Mouse (Mus musculus): ENCODE measurements around the gene Tecpr2. TPM values are rescaled to one million over a fixed set of nuclear protein-coding genes. Genes with fewer than 3 reads are reported as not detected.
A peak's percentile ranks its signal among the peaks of the same experiment; 100 is the strongest.

Gene Tecpr2
- total and polyA plus RNA-seq, 2 experiments from 2014 or later = 4.9 to 22.9 TPM

GRCm38 (mm10) chr12:110861256-110861655 is 27.8 kb upstream of the Tecpr2 start:
- Histone ChIP-seq H3K4me3 (ENCODE audit: low read depth, low read length) (no peak overlapping the region), H3K27ac (ENCODE audit: low read depth, low read length) (peak overlapping the region; percentile 13; the same call in 1 of the 2 replicates), H3K4me2 (ENCODE audit: low read depth, low read length, poor library complexity, severe bottlenecking) (no peak overlapping the region), H3K9me3 (ENCODE audit: low read length) (no peaks in the 10 kb centered on the region), H3K27me3 (ENCODE audit: insufficient read depth, low read length) (no peaks in the 10 kb centered on the region), H3K36me3 (ENCODE audit: insufficient read depth, low read length) (peaks cover 8% of the 10 kb centered on the region), H3K9ac (replicated peaks; ENCODE audit: low read length, poor library complexity, severe bottlenecking) (no peak overlapping the region), H3K4me1 (ENCODE audit: insufficient read depth, low read length) (no peaks in the 10 kb centered on the region)
- 36% methylated on average over 7 of the region's 7 CpGs for WGBS
- no peak for DNase-seq (ENCODE audit: low spot score)
- no peak for ATAC-seq (ENCODE audit: low FRiP score)
- no peak for TF ChIP-seq CTCF (IDR thresholded peaks at IDR 0.05)

DNA sequence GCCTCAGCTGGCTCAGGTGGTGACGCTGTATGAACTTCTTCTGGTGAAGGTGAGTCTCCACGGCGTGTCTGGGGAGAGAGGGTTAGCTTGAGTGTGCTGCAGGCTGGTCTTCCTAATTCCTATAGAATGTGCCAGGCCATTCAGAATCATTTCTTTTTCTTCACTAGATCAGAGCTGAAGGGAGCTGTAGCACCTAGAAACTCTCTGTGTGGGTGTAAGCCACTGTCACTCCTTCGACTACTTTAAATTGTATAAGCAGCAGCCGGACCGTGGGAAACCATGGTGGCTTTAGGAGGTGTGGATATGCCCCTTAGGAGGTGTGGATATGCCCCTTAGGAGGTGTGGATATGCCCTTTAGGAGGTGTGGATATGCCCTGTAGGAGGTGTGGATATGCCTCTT is 25.1 kb upstream of the Tecpr2 start:
- 98% methylated on average over 6 of the region's 6 CpGs for WGBS
- H3K4me2 ChIP-seq (ENCODE audit: low read depth, low read length, poor library complexity, severe bottlenecking) = no peak overlapping the region
- no peak for DNase-seq (ENCODE audit: low spot score)
- no peaks in the 10 kb centered on the region for H3K4me1 ChIP-seq (ENCODE audit: insufficient read depth, low read length)
- no peaks in the 10 kb centered on the region for H3K27me3 ChIP-seq (ENCODE audit: insufficient read depth, low read length)
- H3K9me3 ChIP-seq (ENCODE audit: low read length) = no peaks in the 10 kb centered on the region
- ATAC-seq (ENCODE audit: low FRiP score) = no peak
- H3K36me3 ChIP-seq (ENCODE audit: insufficient read depth, low read length) = peaks cover 27% of the 10 kb centered on the region
- TF ChIP-seq CTCF (IDR thresholded peaks at IDR 0.05) = no peak
- no peak overlapping the region for H3K4me3 ChIP-seq (ENCODE audit: low read depth, low read length)
- no peak overlapping the region for H3K9ac ChIP-seq (replicated peaks; ENCODE audit: low read length, poor library complexity, severe bottlenecking)
- H3K27ac ChIP-seq (ENCODE audit: low read depth, low read length) = no peak overlapping the region

GRCm38 (mm10) chr12:110865571-110865970 is 23.5 kb upstream of the Tecpr2 start:
- no peaks in the 10 kb centered on the region for H3K27me3 ChIP-seq (ENCODE audit: insufficient read depth, low read length)
- H3K9me3 ChIP-seq (ENCODE audit: low read length) = no peaks in the 10 kb centered on the region
- DNase-seq (ENCODE audit: low spot score) (no peak), ATAC-seq (ENCODE audit: low FRiP score) (no peak)
- H3K4me1 ChIP-seq (ENCODE audit: insufficient read depth, low read length) = no peaks in the 10 kb centered on the region
- H3K9ac ChIP-seq (replicated peaks; ENCODE audit: low read length, poor library complexity, severe bottlenecking) = no peak overlapping the region
- WGBS = 29% methylated on average over 6 of the region's 6 CpGs
- TF ChIP-seq CTCF (IDR thresholded peaks at IDR 0.05) = no peak
- peaks cover 27% of the 10 kb centered on the region for H3K36me3 ChIP-seq (ENCODE audit: insufficient read depth, low read length)
- H3K4me3 ChIP-seq (ENCODE audit: low read depth, low read length) = no peak overlapping the region
- no peak overlapping the region for H3K27ac ChIP-seq (ENCODE audit: low read depth, low read length)
- H3K4me2 ChIP-seq (ENCODE audit: low read depth, low read length, poor library complexity, severe bottlenecking) = no peak overlapping the region

DNA sequence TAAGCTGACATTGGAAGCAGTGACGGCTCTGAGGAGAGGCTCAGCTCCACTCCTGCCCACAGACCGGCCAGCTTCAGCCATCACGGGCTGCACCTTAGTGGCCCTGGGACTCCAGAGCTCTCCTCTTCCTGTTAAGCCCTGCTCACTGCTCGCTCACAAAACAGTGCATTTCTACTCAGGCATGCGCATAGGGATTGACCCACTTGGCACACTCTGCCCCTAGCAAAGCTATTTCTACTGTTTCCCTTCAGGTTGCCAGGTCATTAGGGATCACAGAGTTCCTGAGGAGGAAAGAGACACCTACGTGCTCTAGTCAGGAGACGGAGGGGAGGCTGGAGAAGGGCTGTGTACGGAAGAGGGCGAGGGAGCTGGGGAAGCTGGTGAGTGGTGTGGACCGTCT is 23.1 kb upstream of the Tecpr2 start:
- Histone ChIP-seq H3K9ac (replicated peaks; ENCODE audit: low read length, poor library complexity, severe bottlenecking) (no peak overlapping the region), H3K27ac (ENCODE audit: low read depth, low read length) (no peak overlapping the region), H3K9me3 (ENCODE audit: low read length) (no peaks in the 10 kb centered on the region), H3K4me2 (ENCODE audit: low read depth, low read length, poor library complexity, severe bottlenecking) (no peak overlapping the region), H3K36me3 (ENCODE audit: insufficient read depth, low read length) (peaks cover 30% of the 10 kb centered on the region), H3K27me3 (ENCODE audit: insufficient read depth, low read length) (no peaks in the 10 kb centered on the region), H3K4me1 (ENCODE audit: insufficient read depth, low read length) (no peaks in the 10 kb centered on the region), H3K4me3 (ENCODE audit: low read depth, low read length) (no peak overlapping the region)
- ATAC-seq (ENCODE audit: low FRiP score) = no peak
- no peak for TF ChIP-seq CTCF (IDR thresholded peaks at IDR 0.05)
- DNase-seq (ENCODE audit: low spot score) = no peak
- 80% methylated on average over 10 of the region's 10 CpGs for WGBS

GRCm38 (mm10) chr12:110870107-110870506 is 19.0 kb upstream of the Tecpr2 start:
- Histone ChIP-seq H3K9me3 (ENCODE audit: low read length) (no peaks in the 10 kb centered on the region), H3K27me3 (ENCODE audit: insufficient read depth, low read length) (no peaks in the 10 kb centered on the region), H3K9ac (replicated peaks; ENCODE audit: low read length, poor library complexity, severe bottlenecking) (no peak overlapping the region), H3K4me3 (ENCODE audit: low read depth, low read length) (no peak overlapping the region), H3K36me3 (ENCODE audit: insufficient read depth, low read length) (peaks cover 46% of the 10 kb centered on the region), H3K4me1 (ENCODE audit: insufficient read depth, low read length) (no peaks in the 10 kb centered on the region), H3K4me2 (ENCODE audit: low read depth, low read length, poor library complexity, severe bottlenecking) (no peak overlapping the region), H3K27ac (ENCODE audit: low read depth, low read length) (no peak overlapping the region)
- no peak for ATAC-seq (ENCODE audit: low FRiP score)
- no peak for DNase-seq (ENCODE audit: low spot score)
- TF ChIP-seq CTCF (IDR thresholded peaks at IDR 0.05) = no peak
- 87% methylated on average over 4 of the region's 4 CpGs for WGBS

DNA sequence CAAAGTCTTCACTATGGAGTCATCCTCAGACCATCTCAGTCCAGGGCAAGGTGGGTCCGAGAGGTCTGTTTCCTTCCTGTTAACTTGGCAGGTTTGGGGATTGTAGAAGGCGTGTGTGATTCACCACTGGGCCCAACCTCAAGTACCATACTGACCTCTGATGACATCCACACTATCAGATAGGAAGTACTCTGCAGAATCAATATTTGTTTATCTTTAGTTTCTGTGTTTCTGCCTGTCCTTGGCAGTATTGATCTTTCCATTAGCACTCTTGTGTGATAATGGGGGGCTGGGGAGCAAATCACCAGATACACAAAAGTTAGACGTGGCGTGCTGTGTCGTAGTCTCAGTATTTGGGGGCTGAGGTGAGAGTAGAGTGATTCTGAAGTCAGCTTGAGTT is 17.8 kb upstream of the Tecpr2 start:
- no peak for TF ChIP-seq CTCF (IDR thresholded peaks at IDR 0.05)
- DNase-seq (ENCODE audit: low spot score) = no peak
- no peak for ATAC-seq (ENCODE audit: low FRiP score)
- Histone ChIP-seq H3K4me3 (ENCODE audit: low read depth, low read length) (no peak overlapping the region), H3K9ac (replicated peaks; ENCODE audit: low read length, poor library complexity, severe bottlenecking) (no peak overlapping the region), H3K27me3 (ENCODE audit: insufficient read depth, low read length) (no peaks in the 10 kb centered on the region), H3K4me1 (ENCODE audit: insufficient read depth, low read length) (no peaks in the 10 kb centered on the region), H3K27ac (ENCODE audit: low read depth, low read length) (no peak overlapping the region), H3K4me2 (ENCODE audit: low read depth, low read length, poor library complexity, severe bottlenecking) (no peak overlapping the region), H3K36me3 (ENCODE audit: insufficient read depth, low read length) (peaks cover 47% of the 10 kb centered on the region), H3K9me3 (ENCODE audit: low read length) (no peaks in the 10 kb centered on the region)
- WGBS = 95% methylated on average over 5 of the region's 5 CpGs
